Mouse (Mus musculus) stomach, embryonic 14.5 days (tissue): ENCODE data around the gene Tbp. TPM values are rescaled to one million over a fixed set of nuclear protein-coding genes. Genes with fewer than 3 reads are reported as not detected.
"Not testable (repeated sequence)": the region's sequence is repeated elsewhere in the genome, so short reads cannot be mapped to it uniquely, and the experiment has no call there.

Experiments
- ATAC-seq: fragments of 200-750 bp; cut with Nextera tagmentation; 2 replicates; pipeline ENCODE4 v1.8.0; 2017; ENCODE audit warnings: low read depth, moderate TSS enrichment; ENCODE audit not compliant: insufficient number of reproducible peaks, insufficient read depth, low FRiP score
- H3K27ac ChIP-seq: fragments of 300-500 bp; sonication (generic); 2 replicates; pipeline ENCODE4 v1.5.1; 2014; ENCODE audit warnings: mild to moderate bottlenecking, low read length, moderate library complexity, mixed read lengths
- H3K27me3 ChIP-seq: fragments of 300-500 bp; sonication (generic); 2 replicates; pipeline ENCODE4 v1.6.1; 2014; ENCODE audit warnings: low read length, control low read depth, mixed read lengths; ENCODE audit not compliant: control insufficient read depth, insufficient read depth
- H3K36me3 ChIP-seq: fragments of 300-500 bp; sonication (generic); 2 replicates; pipeline ENCODE4 v1.6.1; 2014; ENCODE audit warnings: mild to moderate bottlenecking, control low read depth, low read length, moderate library complexity, mixed read lengths; ENCODE audit not compliant: control insufficient read depth, insufficient read depth
- H3K4me1 ChIP-seq: fragments of 300-500 bp; sonication (generic); 2 replicates; pipeline ENCODE4 v1.6.1; 2014; ENCODE audit warnings: low read length, control low read depth, mixed read lengths; ENCODE audit not compliant: control insufficient read depth, insufficient read depth
- H3K4me2 ChIP-seq: fragments of 300-500 bp; sonication (generic); replicated peaks from 2 replicates; pipeline ENCODE4 v1.6.1; 2014; ENCODE audit warnings: low read depth, low read length, control low read depth
- H3K4me3 ChIP-seq: fragments of 300-500 bp; sonication (generic); 2 replicates; pipeline ENCODE4 v1.5.1; 2014; ENCODE audit warnings: low read depth, low read length, control low read depth
- H3K9ac ChIP-seq: fragments of 300-500 bp; sonication (generic); replicated peaks from 2 replicates; pipeline ENCODE4 v1.6.1; 2014; ENCODE audit warnings: low read depth, mild to moderate bottlenecking, control low read depth, low read length, moderate library complexity, mixed read lengths
- H3K9me3 ChIP-seq: fragments of 300-500 bp; sonication (generic); 2 replicates; pipeline ENCODE4 v1.6.1; 2016; ENCODE audit warnings: low read depth, low read length, control low read depth; ENCODE audit not compliant: control insufficient read depth
- WGBS: fragments of 180-500 bp; shearing (Covaris S2); extraction: QIAGEN DNeasy Blood & Tissue Kit; methylation state at CpG from one replicate; pipeline ENCODE4 v1.1.7; 2014; 5-methylcytosine and 5-hydroxymethylcytosine counted together
- polyA plus RNA-seq: library from polyadenylated mRNA; unstranded; fragments of >200 nt; fragmentation: Nextera tagmentation; extraction: Ambion mirVana; gene quantifications from 2 replicates; pipeline ENCODE4 v1.2.1, GENCODE M21; 2014

Tbp gene
- polyA plus RNA-seq, 1 experiment from 2014 or later = 60.8 TPM

DNA sequence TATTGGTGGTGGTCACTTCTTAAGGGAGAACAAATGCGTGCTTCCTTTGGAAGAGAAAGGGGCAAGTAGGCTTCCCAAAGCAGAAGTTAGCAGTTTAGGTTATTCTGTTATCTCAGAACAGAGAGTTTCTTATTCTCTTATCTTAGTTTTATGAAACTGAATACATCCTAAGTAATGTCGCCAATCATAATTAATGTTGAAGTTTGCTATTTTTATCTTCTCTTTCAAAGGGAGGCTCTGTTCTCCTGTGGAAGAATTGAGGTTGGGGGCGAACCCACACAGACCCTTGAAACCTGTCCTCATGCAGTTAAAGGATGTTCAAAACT lies 28.1 kb downstream of the Tbp start:
- H3K9ac ChIP-seq = peak overlapping the region; percentile 62; the same call in 1 of the 2 replicates
- ATAC-seq = no peak
- peaks cover 6% of the 10 kb centered on the region; the same call in 1 of the 2 replicates for H3K4me1 ChIP-seq
- WGBS = 48% methylated on average over 3 of the region's 3 CpGs
- H3K36me3 ChIP-seq = peaks cover 11% of the 10 kb centered on the region
- peak overlapping the region; percentile 74 for H3K4me3 ChIP-seq
- H3K4me2 ChIP-seq = peak overlapping the region; percentile 74
- H3K9me3 ChIP-seq = no peaks in the 10 kb centered on the region
- no peaks in the 10 kb centered on the region for H3K27me3 ChIP-seq
- H3K27ac ChIP-seq = peak overlapping the region; percentile 80

DNA sequence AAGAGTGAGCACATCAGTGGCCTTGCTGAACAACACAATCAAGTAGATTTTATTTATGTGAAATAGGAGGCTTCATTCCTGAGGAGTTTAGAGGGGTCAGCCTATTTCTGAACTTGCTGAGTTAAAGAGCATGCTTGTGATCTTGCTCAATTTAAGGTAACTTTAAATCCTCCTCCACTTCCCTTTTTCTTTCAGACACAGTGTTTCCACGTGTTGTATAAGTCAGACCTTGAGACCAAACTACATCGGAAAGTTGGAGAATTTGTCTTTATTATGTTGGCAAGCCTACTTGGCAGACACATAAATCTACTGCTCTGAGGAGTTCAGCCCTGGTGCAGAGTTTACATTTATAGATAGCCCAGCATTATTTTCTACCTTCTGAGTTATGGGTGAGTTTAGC lies 29.2 kb downstream of the Tbp start:
- Histone ChIP-seq H3K4me1 (peaks cover 6% of the 10 kb centered on the region; the same call in 1 of the 2 replicates), H3K36me3 (peaks cover 6% of the 10 kb centered on the region; the same call in 1 of the 2 replicates), H3K4me2 (no peak overlapping the region), H3K9me3 (no peaks in the 10 kb centered on the region), H3K4me3 (no peak overlapping the region), H3K27me3 (no peaks in the 10 kb centered on the region), H3K9ac (no peak overlapping the region), H3K27ac (no peak overlapping the region)
- no peak for ATAC-seq
- WGBS = 73% methylated on average over 2 of the region's 2 CpGs

DNA sequence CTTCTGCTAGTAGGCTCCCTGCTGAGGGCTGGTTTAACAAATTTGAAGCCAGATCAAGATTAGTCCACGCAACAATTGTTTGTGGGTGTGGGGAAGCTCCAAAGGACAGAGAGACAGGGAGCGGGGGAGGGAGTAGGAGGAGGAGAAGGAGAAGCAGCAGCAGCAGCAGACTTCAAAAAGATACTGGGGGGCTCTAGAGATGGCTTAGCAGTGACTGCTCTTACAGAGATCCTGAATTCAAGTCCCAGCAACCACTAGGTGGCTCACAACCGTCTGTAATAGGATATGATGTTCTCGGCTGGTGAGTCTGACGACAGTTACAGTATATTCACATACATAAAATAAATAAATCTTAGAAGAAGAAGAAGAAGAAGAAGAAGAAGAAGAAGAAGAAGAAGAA lies 30.5 kb downstream of the Tbp start:
- 10% methylated on average over 5 of the region's 5 CpGs for WGBS
- Histone ChIP-seq H3K4me2 (no peak overlapping the region), H3K27me3 (no peaks in the 10 kb centered on the region), H3K27ac (no peak overlapping the region), H3K9ac (no peak overlapping the region), H3K36me3 (no peaks in the 10 kb centered on the region), H3K4me3 (no peak overlapping the region), H3K9me3 (no peaks in the 10 kb centered on the region), H3K4me1 (peaks cover 6% of the 10 kb centered on the region; the same call in 1 of the 2 replicates)
- no peak for ATAC-seq

DNA sequence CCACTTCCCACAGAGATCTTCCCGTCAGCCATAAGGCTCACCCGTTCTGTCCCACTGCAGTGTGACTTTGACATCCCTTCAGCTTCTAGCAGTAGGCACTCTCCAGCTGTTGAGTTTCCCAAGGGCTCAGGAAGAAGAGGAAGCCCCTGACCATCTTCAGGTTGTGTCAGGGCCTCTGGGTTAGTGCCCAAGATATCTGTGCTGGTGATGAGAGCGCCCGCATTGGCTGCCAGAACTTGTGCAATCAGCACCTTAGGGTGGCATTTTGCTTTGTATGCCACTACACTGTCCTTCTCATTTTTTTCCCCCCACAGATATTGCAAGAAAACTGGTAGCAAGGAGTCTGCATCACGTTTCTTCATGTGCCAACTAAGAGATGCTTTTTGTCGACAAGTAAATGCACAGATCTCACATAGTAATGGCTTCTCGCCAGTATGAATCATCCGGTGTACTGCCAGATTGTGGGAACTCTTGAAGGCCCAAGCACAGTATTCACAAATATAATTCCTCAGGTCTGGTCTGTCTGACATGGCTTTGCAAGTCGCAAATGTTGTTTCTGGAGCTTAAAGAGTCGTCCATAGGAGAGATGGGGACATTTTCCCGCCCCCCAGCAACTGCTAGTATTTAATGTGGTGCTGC lies 35.6 kb downstream of the Tbp start:
- ATAC-seq = no peak
- H3K4me3 ChIP-seq = no peak overlapping the region

DNA sequence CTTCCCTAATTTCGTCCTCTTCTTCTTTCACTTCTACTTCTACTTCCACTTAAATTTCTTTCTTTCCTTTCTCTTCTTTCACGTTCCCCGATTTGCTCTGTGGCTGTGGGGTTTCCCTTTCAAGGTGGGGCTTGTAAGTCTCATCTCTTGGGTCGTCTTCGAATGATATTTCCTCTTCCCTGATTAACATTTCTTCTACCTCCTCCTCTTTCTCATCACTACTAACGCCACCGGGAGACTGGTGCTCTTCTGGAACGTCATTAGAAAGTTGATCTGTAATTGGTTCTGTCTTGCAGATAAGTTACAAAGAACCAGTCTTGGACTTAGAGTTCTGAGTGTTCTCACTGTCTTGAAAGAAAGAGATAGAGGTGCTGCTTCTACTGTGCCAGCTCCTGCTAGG lies 36.3 kb downstream of the Tbp start:
- peak overlapping the region; percentile 41 for H3K4me3 ChIP-seq
- no peaks in the 10 kb centered on the region for H3K4me1 ChIP-seq
- H3K27ac ChIP-seq = no peak overlapping the region
- H3K36me3 ChIP-seq = no peaks in the 10 kb centered on the region
- no peak for ATAC-seq
- H3K9me3 ChIP-seq = no peaks in the 10 kb centered on the region
- WGBS = 18% methylated on average over 8 of the region's 8 CpGs
- H3K4me2 ChIP-seq = peak overlapping the region; percentile 83
- no peak overlapping the region for H3K9ac ChIP-seq
- H3K27me3 ChIP-seq = no peaks in the 10 kb centered on the region

More for the DNA sequence above, 35.6 kb downstream of the Tbp start:
- Histone ChIP-seq H3K36me3 (no peaks in the 10 kb centered on the region), H3K4me2 (no peak overlapping the region), H3K9ac (no peak overlapping the region), H3K27ac (no peak overlapping the region), H3K4me1 (no peaks in the 10 kb centered on the region), H3K27me3 (no peaks in the 10 kb centered on the region), H3K9me3 (no peaks in the 10 kb centered on the region)
- 58% methylated on average over 11 of the region's 11 CpGs for whole genome bisulfite sequencing

DNA sequence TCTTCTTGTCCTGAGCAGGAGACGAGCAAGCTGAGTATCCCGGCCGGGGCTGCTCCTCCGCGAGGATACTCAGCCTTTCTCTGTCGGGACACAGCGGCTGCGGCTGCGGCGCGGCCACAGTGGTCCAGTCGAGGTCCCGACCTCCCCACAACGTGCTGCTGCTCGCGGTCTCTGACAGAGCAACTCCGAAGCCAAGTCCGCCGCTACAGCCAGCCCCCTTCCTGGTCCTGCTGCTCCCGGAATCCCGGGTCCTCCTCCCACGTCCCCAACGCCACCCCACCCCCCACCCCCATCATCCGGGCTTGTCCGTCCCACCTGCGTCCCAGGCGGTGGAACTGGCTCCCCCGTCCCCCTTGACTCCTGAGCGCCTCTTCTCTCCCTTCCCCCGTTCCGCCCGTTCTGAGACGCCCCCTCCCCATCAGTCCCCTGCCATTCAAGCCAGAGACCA lies 36.8 kb downstream of the Tbp start:
- H3K27ac ChIP-seq = no peak overlapping the region
- ATAC-seq = no peak
- peak overlapping the region; percentile 41 for H3K4me3 ChIP-seq
- H3K36me3 ChIP-seq = no peaks in the 10 kb centered on the region
- 0 out of 2 replicates have a peak overlapping the region, but pooled peaks have one; percentile 21 for H3K9ac ChIP-seq
- H3K4me1 ChIP-seq = no peaks in the 10 kb centered on the region
- WGBS = 1% methylated on average over 33 of the region's 33 CpGs
- peak overlapping the region; percentile 83 for H3K4me2 ChIP-seq
- no peaks in the 10 kb centered on the region for H3K27me3 ChIP-seq
- no peaks in the 10 kb centered on the region for H3K9me3 ChIP-seq

DNA sequence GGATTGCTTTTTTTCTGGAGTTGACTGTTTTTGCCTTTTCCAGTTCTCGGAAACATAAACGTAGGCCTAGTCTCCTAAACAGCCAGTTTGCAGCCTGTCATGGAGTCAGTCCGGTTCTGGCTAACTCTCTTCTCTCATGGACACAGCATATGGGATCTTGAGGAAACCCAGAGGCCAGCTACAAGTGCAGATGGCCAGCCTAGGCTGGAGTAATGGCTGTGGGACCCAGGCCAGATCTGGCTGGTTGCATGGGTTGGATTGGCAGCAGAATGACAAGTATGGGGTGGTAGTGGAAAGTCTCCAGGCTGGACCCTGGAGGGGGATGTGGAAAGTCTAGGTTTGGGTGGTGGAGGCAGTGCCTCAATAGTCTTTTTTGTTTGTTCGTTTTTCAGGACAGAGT lies 40.6 kb downstream of the Tbp start:
- Histone ChIP-seq H3K9me3 (peaks cover 4% of the 10 kb centered on the region; the same call in 1 of the 2 replicates), H3K9ac (no peak overlapping the region), H3K4me1 (no peaks in the 10 kb centered on the region), H3K27ac (no peak overlapping the region), H3K36me3 (no peaks in the 10 kb centered on the region), H3K4me3 (no peak overlapping the region), H3K27me3 (no peaks in the 10 kb centered on the region), H3K4me2 (no peak overlapping the region)
- 76% methylated on average over 4 of the region's 4 CpGs for WGBS
- no peak for ATAC-seq

DNA sequence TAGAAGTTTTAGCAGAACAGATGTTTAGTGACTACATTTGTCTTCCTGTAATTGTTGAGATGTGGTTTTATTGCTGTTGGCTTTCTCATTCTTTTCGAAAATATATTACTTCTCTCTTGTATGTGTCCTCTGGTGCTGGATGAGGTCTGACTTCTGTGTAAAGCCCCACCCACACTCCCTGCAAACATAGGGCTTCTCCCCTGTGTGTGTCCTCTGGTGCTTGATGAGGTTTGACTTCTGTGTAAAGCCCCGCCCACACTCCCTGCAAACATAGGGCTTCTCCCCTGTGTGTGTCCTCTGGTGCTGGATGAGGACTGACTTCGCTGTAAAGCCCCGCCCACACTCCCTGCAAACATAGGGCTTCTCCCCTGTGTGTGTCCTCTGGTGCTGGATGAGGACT lies 44.2 kb downstream of the Tbp start:
- WGBS = 58% methylated on average over 4 of the region's 4 CpGs

DNA sequence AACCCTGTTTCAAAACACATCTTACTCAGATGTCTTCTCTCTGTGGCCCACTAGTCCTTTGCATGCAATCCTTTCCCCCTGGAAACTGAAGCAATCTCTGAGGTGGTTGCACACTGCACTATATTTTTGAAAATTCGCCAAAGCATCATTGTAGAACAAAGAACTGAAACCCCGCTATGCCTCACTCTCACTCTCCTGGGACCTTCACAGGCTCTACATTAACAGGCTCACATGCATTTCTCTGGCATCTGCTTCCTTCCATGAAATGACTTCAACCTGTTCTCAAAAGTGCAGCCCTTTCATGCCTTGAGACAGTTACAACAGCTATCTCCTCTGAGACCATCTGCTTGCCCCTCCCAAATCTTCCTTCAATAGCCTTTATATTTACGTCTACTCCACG lies 46.8 kb downstream of the Tbp start:
- Histone ChIP-seq H3K27ac (no peak overlapping the region), H3K9me3 (peaks cover 4% of the 10 kb centered on the region; the same call in 1 of the 2 replicates), H3K4me2 (no peak overlapping the region), H3K27me3 (no peaks in the 10 kb centered on the region), H3K4me1 (no peaks in the 10 kb centered on the region), H3K9ac (no peak overlapping the region), H3K36me3 (no peaks in the 10 kb centered on the region), H3K4me3 (no peak overlapping the region)
- no peak for ATAC-seq
- 74% methylated on average over 4 of the region's 4 CpGs for WGBS

More for the DNA sequence above, 44.2 kb downstream of the Tbp start:
- not testable (repeated sequence) for H3K27ac ChIP-seq, H3K9me3 ChIP-seq, H3K4me1 ChIP-seq, H3K36me3 ChIP-seq, H3K4me3 ChIP-seq, H3K4me2 ChIP-seq, ATAC-seq, H3K9ac ChIP-seq, H3K27me3 ChIP-seq
